Mouse (Mus musculus) liver, embryonic 11.5 days (tissue): ENCODE measurements at regions not wholly inside any gene's neighbourhood (a gene's known extent, or its start where the extent isn't known, plus 50 kb on each side); places are given as distances from the start of the nearest gene placed in this dataset.

Experiments
- ATAC-seq: fragments of 200-750 bp; cut with Nextera tagmentation; replicated peaks from 2 replicates; pipeline ENCODE4 v1.8.0; 2017; ENCODE audit warnings: moderate number of reproducible peaks, mild to moderate bottlenecking, moderate TSS enrichment, moderate library complexity; ENCODE audit not compliant: low FRiP score
- DNase-seq: peaks from one replicate; pipeline ENCODE4 v3.0.0-alpha.2; 2017; ENCODE audit warnings: low spot score
- H3K27ac ChIP-seq: fragments of 300-500 bp; sonication (generic); 2 replicates; pipeline ENCODE4 v1.5.1; 2014; ENCODE audit warnings: mild to moderate bottlenecking, low read depth, low read length, control low read depth
- H3K27me3 ChIP-seq: fragments of 300-500 bp; sonication (generic); replicated peaks from 2 replicates; pipeline ENCODE4 v1.6.1; 2014; ENCODE audit warnings: low read length, mixed read lengths; ENCODE audit not compliant: control insufficient read depth, insufficient read depth
- H3K36me3 ChIP-seq: fragments of 300-500 bp; sonication (generic); 2 replicates; pipeline ENCODE4 v1.6.1; 2014; ENCODE audit warnings: mild to moderate bottlenecking, low read length, moderate library complexity, mixed read lengths; ENCODE audit not compliant: control insufficient read depth, insufficient read depth
- H3K4me1 ChIP-seq: fragments of 300-500 bp; sonication (generic); replicated peaks from 2 replicates; pipeline ENCODE4 v1.6.1; 2014; ENCODE audit warnings: low read length, mixed read lengths; ENCODE audit not compliant: control insufficient read depth, insufficient read depth
- H3K4me2 ChIP-seq: fragments of 300-500 bp; sonication (generic); 2 replicates; pipeline ENCODE4 v1.6.1; 2014; ENCODE audit warnings: mild to moderate bottlenecking, control low read depth, moderate library complexity
- H3K4me3 ChIP-seq: fragments of 300-500 bp; sonication (generic); 2 replicates; pipeline ENCODE4 v1.5.1; 2014; ENCODE audit warnings: low read depth, low read length, control low read depth
- H3K9ac ChIP-seq: fragments of 300-500 bp; sonication (generic); 2 replicates; pipeline ENCODE4 v1.6.1; 2014; ENCODE audit warnings: low read depth, low read length, control low read depth
- H3K9me3 ChIP-seq: fragments of 300-500 bp; sonication (generic); 2 replicates; pipeline ENCODE4 v1.6.1; 2016; ENCODE audit warnings: low read length, inconsistent platforms, mixed read lengths; ENCODE audit not compliant: control insufficient read depth
- WGBS: fragments of 180-500 bp; shearing (Covaris S2); extraction: QIAGEN DNeasy Blood & Tissue Kit; methylation state at CpG from one replicate; pipeline ENCODE4 v1.1.7; 2014; 5-methylcytosine and 5-hydroxymethylcytosine counted together

- no peak overlapping the region for H3K4me3 ChIP-seq
- no peak for DNase-seq
- no peaks in the 10 kb centered on the region for H3K27me3 ChIP-seq
- H3K9ac ChIP-seq = no peak overlapping the region
- ATAC-seq = no peak
- H3K4me1 ChIP-seq = peaks cover 4% of the 10 kb centered on the region; the same call in 1 of the 2 replicates
- no peaks in the 10 kb centered on the region for H3K36me3 ChIP-seq
- WGBS = 54% methylated on average over 3 of the region's 3 CpGs
- H3K4me2 ChIP-seq = no peak overlapping the region
- H3K9me3 ChIP-seq = no peaks in the 10 kb centered on the region
- H3K27ac ChIP-seq = no peak overlapping the region
These were observed 188.1 kb downstream of the Gm10260 start for GRCm38 (mm10) chr13:97572352-97572751.

GRCm38 (mm10) chr13:97570009-97570408, 190.4 kb downstream of the Gm10260 start:
- no peak for DNase-seq
- H3K4me1 ChIP-seq = peaks cover 2% of the 10 kb centered on the region; the same call in 1 of the 2 replicates
- H3K9me3 ChIP-seq = no peaks in the 10 kb centered on the region
- no peak overlapping the region for H3K4me3 ChIP-seq
- no peaks in the 10 kb centered on the region for H3K27me3 ChIP-seq
- no peaks in the 10 kb centered on the region for H3K36me3 ChIP-seq
- ATAC-seq = no peak
- H3K9ac ChIP-seq = no peak overlapping the region
- WGBS = 14% methylated on average over 1 of the region's 1 CpGs
- no peak overlapping the region for H3K4me2 ChIP-seq
- no peak overlapping the region; the same call in 1 of the 2 replicates for H3K27ac ChIP-seq

GRCm38 (mm10) chr13:97567632-97568031, 192.8 kb downstream of the Gm10260 start:
- H3K27ac ChIP-seq = no peak overlapping the region
- H3K4me3 ChIP-seq = no peak overlapping the region
- ATAC-seq (no peak), DNase-seq (no peak)
- no peaks in the 10 kb centered on the region for H3K27me3 ChIP-seq
- H3K36me3 ChIP-seq = no peaks in the 10 kb centered on the region
- no peaks in the 10 kb centered on the region for H3K9me3 ChIP-seq
- H3K4me1 ChIP-seq = no peaks in the 10 kb centered on the region
- 76% methylated on average over 3 of the region's 3 CpGs for WGBS
- no peak overlapping the region for H3K4me2 ChIP-seq
- H3K9ac ChIP-seq = no peak overlapping the region

- Histone ChIP-seq H3K9me3 (no peaks in the 10 kb centered on the region), H3K36me3 (no peaks in the 10 kb centered on the region), H3K27ac (no peak overlapping the region), H3K9ac (no peak overlapping the region), H3K4me3 (no peak overlapping the region), H3K27me3 (no peaks in the 10 kb centered on the region), H3K4me1 (no peaks in the 10 kb centered on the region), H3K4me2 (no peak overlapping the region)
- 71% methylated on average over 7 of the region's 7 CpGs for whole genome bisulfite sequencing
- no peak for DNase-seq
- ATAC-seq = no peak
These were observed 194.4 kb downstream of the Gm10260 start for GRCm38 (mm10) chr13:97566071-97566470.

GRCm38 (mm10) chr13:97562241-97562640, 198.2 kb downstream of the Gm10260 start:
- Histone ChIP-seq H3K4me3 (no peak overlapping the region), H3K4me2 (no peak overlapping the region), H3K27ac (no peak overlapping the region), H3K4me1 (no peaks in the 10 kb centered on the region), H3K9me3 (no peaks in the 10 kb centered on the region), H3K36me3 (no peaks in the 10 kb centered on the region), H3K27me3 (no peaks in the 10 kb centered on the region), H3K9ac (no peak overlapping the region)
- 80% methylated on average over 6 of the region's 6 CpGs for WGBS
- no peak for DNase-seq
- ATAC-seq = no peak

- 64% methylated on average over 1 of the region's 1 CpGs for WGBS
- Histone ChIP-seq H3K36me3 (no peaks in the 10 kb centered on the region), H3K27ac (no peak overlapping the region), H3K27me3 (no peaks in the 10 kb centered on the region), H3K9ac (no peak overlapping the region), H3K9me3 (no peaks in the 10 kb centered on the region), H3K4me2 (no peak overlapping the region), H3K4me3 (no peak overlapping the region), H3K4me1 (no peaks in the 10 kb centered on the region)
- DNase-seq (no peak), ATAC-seq (no peak)
These were observed 199.6 kb downstream of the Gm10260 start for GRCm38 (mm10) chr13:97560789-97561188.

- no peaks in the 10 kb centered on the region for H3K4me1 ChIP-seq
- WGBS = 70% methylated on average over 15 of the region's 15 CpGs
- no peak overlapping the region for H3K4me3 ChIP-seq
- no peak overlapping the region for H3K4me2 ChIP-seq
- ATAC-seq = no peak
- H3K9me3 ChIP-seq = no peaks in the 10 kb centered on the region
- no peak overlapping the region for H3K27ac ChIP-seq
- H3K9ac ChIP-seq = no peak overlapping the region
- H3K36me3 ChIP-seq = no peaks in the 10 kb centered on the region
- DNase-seq = no peak
- no peaks in the 10 kb centered on the region for H3K27me3 ChIP-seq
These were observed 200.6 kb downstream of the Gm10260 start for GRCm38 (mm10) chr13:97559611-97560385.

- H3K9me3 ChIP-seq = no peaks in the 10 kb centered on the region
- H3K36me3 ChIP-seq = no peaks in the 10 kb centered on the region
- ATAC-seq = no peak
- H3K4me2 ChIP-seq = no peak overlapping the region
- no peak overlapping the region for H3K9ac ChIP-seq
- no peaks in the 10 kb centered on the region for H3K27me3 ChIP-seq
- 81% methylated on average over 3 of the region's 3 CpGs for WGBS
- no peak overlapping the region for H3K4me3 ChIP-seq
- H3K27ac ChIP-seq = no peak overlapping the region
- H3K4me1 ChIP-seq = no peaks in the 10 kb centered on the region
- DNase-seq = no peak
These were observed 201.5 kb downstream of the Gm10260 start for GRCm38 (mm10) chr13:97558884-97559283.

- Histone ChIP-seq H3K36me3 (no peaks in the 10 kb centered on the region), H3K27me3 (no peaks in the 10 kb centered on the region), H3K4me2 (no peak overlapping the region), H3K4me3 (no peak overlapping the region), H3K4me1 (no peaks in the 10 kb centered on the region), H3K9ac (no peak overlapping the region), H3K27ac (no peak overlapping the region), H3K9me3 (no peaks in the 10 kb centered on the region)
- DNase-seq = no peak
- ATAC-seq = no peak
- 83% methylated on average over 3 of the region's 3 CpGs for WGBS
These were observed 205.1 kb downstream of the Gm10260 start for GRCm38 (mm10) chr13:97555312-97555711.
